Mouse (Mus musculus) liver, adult 2 months (tissue): ENCODE results near the gene Gna15. TPM values are rescaled to one million over a fixed set of nuclear protein-coding genes. Genes with fewer than 3 reads are reported as not detected.
A peak's percentile ranks its signal among the peaks of the same experiment; 100 is the strongest.

Experiments used
- DNase-seq: peaks from one replicate; pipeline ENCODE4 v3.0.0-alpha.2; 2011; ENCODE audit warnings: low read depth, low spot score; ENCODE audit errors: extremely low read depth
- H3K27ac ChIP-seq: fragments of 200-500 bp; replicated peaks from 2 replicates; pipeline ENCODE4 v1.5.1; 2012; ENCODE audit warnings: low read depth, mild to moderate bottlenecking, control low read depth, inconsistent platforms, low read length; ENCODE audit not compliant: insufficient read depth
- H3K27me3 ChIP-seq: fragments of 200-500 bp; 2 replicates; pipeline ENCODE4 v1.6.1; 2012; ENCODE audit warnings: mild to moderate bottlenecking, moderate library complexity, low read length, inconsistent platforms; ENCODE audit not compliant: control insufficient read depth, insufficient read depth
- H3K36me3 ChIP-seq: fragments of 200-500 bp; 2 replicates; pipeline ENCODE4 v1.6.1; 2012; ENCODE audit warnings: low read length, inconsistent platforms; ENCODE audit not compliant: control insufficient read depth, insufficient read depth
- H3K4me1 ChIP-seq: fragments of 200-500 bp; 2 replicates; pipeline ENCODE4 v1.6.1; 2011; ENCODE audit warnings: low read length; ENCODE audit not compliant: control insufficient read depth, insufficient read depth
- H3K4me3 ChIP-seq: fragments of 200-500 bp; 2 replicates; pipeline ENCODE4 v1.5.1; 2011; ENCODE audit warnings: low read depth, mild to moderate bottlenecking, control low read depth, low read length, moderate library complexity; ENCODE audit not compliant: insufficient read depth
- H3K79me2 ChIP-seq: fragments of 200-500 bp; 2 replicates; pipeline ENCODE4 v1.6.1; 2012; ENCODE audit warnings: inconsistent platforms, mild to moderate bottlenecking, low read length, moderate library complexity; ENCODE audit not compliant: control insufficient read depth, insufficient read depth
- H3K9ac ChIP-seq: fragments of 200-500 bp; 2 replicates; pipeline ENCODE4 v1.6.1; 2012; ENCODE audit warnings: low read depth, mild to moderate bottlenecking, control low read depth, inconsistent platforms, low read length
- CTCF ChIP-seq: fragments of 200-500 bp; IDR thresholded peaks from 2 replicates; pipeline ENCODE4 v1.5.1; 2011; ENCODE audit warnings: low read depth, low read length, control low read depth
- POLR2A ChIP-seq: fragments of 200-500 bp; IDR thresholded peaks from 2 replicates; pipeline ENCODE4 v1.6.1; 2011; ENCODE audit warnings: low read length, control low read depth; ENCODE audit not compliant: insufficient read depth; ENCODE audit errors: extremely low read depth
- WGBS: fragments of 180-500 bp; shearing (Covaris S2); methylation state at CpG from one replicate; pipeline ENCODE4 v1.1.7; 2018; 5-methylcytosine and 5-hydroxymethylcytosine counted together
- polyA plus RNA-seq: library from polyadenylated mRNA; depleted of rRNA; stranded (reverse); fragments of >200 nt; gene quantifications from 2 replicates; pipeline ENCODE4 v1.2.3, GENCODE M21; 2012
- total RNA-seq: library from RNA; depleted of rRNA; stranded (reverse); fragments of >200 nt; gene quantifications from 2 replicates; pipeline ENCODE4 v1.2.3, GENCODE M21; 2014

The Gna15 gene
- total and polyA plus RNA-seq, 2 experiments, result 0.64 to 1.1 TPM

GRCm38 (mm10) chr10:81482533-81482889, 41.5 kb downstream of the Gna15 start, which contains the start of gene Celf5:
TSS of gene Celf5 (minus strand) at chr10:81482709.
- peak within 1 kb of the TSS; percentile 56 for H3K4me3 ChIP-seq
- 0 out of 2 replicates have a peak, but pooled peaks cover 2% of the 10 kb centered on the region for H3K36me3 ChIP-seq
- TF ChIP-seq CTCF (peak; percentile 72), POLR2A (no peak)
- DNase-seq, result no peak
- no peaks in the 10 kb centered on the region; the same call in 1 of the 2 replicates for H3K4me1 ChIP-seq
- no peaks in the 10 kb centered on the region for H3K79me2 ChIP-seq
- H3K27ac ChIP-seq, result no peak within 1 kb of the TSS
- H3K27me3 ChIP-seq, result peaks cover 13% of the 10 kb centered on the region; the same call in 1 of the 2 replicates
- under 1% methylated on average over 36 of the region's 36 CpGs for WGBS
- peak within 1 kb of the TSS; percentile 75 for H3K9ac ChIP-seq

DNA sequence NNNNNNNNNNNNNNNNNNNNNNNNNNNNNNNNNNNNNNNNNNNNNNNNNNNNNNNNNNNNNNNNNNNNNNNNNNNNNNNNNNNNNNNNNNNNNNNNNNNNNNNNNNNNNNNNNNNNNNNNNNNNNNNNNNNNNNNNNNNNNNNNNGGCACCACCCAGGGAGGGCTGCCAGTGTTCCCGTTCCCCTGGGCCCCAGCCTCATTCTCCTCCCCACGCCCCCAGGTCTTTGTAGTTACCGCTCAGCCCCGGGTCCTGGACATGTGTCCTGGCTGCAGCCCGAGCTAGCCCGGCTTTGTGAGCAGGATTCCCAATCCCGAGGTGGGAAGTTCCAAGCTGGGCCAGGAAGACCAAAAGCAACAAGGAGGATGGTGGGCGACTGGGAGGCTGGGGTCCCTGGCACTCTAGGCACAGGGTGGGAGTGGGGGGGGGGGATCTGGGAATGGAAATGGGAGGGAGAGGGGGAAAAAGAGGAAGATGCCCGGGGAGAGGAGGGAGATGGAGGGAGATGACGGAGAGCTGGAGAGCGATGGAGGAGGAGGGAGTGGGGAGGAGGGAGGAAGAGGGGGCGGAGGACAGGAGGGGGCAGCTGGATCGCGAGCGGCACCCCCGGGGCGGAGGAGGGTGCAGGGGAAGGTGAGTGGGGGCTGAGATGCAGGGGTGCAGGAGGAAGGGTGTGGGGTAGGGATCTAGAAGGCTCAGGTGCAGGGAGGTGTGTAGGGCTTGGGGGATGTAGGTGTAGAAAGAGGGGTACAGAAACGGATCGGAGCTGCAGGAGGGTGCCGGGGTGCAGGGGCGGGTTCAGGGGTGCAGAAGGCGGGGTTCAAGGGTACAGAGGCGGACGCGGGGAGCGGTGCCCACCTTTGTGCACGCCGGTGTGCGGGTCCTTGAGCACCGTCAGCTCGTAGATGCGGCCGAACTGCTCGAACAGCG, 42.2 kb downstream of the Gna15 start:
- Histone ChIP-seq H3K4me3 (peak overlapping the region; percentile 56), H3K79me2 (no peaks in the 10 kb centered on the region), H3K9ac (peak overlapping the region; percentile 75), H3K4me1 (no peaks in the 10 kb centered on the region; the same call in 1 of the 2 replicates), H3K36me3 (no peaks in the 10 kb centered on the region), H3K27ac (no peak overlapping the region), H3K27me3 (peaks cover 15% of the 10 kb centered on the region; the same call in 1 of the 2 replicates)
- 9% methylated on average over 33 of the region's 35 CpGs for WGBS
- TF ChIP-seq POLR2A (no peak), CTCF (no peak)
- DNase-seq, result no peak

DNA sequence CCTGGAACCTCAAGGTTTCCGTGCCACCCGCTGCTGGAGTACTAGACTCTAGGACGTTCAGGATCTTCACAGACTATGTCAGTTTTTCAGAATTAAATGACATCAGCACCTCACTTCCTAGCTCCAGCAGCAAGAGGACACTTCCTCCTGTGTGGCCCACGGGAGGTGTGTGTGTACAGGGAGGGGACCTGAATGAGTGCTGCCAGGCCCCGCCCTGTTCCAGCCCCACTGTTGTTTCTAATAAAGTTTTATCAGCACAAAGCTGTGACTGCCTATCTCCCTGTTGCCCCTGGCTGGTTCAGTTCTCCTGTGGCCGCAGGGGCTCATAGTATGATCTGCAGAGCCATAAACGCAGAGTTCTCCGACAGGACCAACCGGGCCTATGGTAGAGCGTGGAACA, 49.6 kb downstream of the Gna15 start:
- Histone ChIP-seq H3K36me3 (no peaks in the 10 kb centered on the region), H3K4me3 (no peak overlapping the region), H3K9ac (no peak overlapping the region), H3K27me3 (peaks cover 21% of the 10 kb centered on the region), H3K4me1 (no peaks in the 10 kb centered on the region), H3K79me2 (no peaks in the 10 kb centered on the region), H3K27ac (no peak overlapping the region)
- no peak for TF ChIP-seq CTCF
- TF ChIP-seq POLR2A, result no peak
- WGBS, result 72% methylated on average over 10 of the region's 10 CpGs
- no peak for DNase-seq

GRCm38 (mm10) chr10:81473003-81473451, 51.0 kb downstream of the Gna15 start:
- 8% methylated on average over 22 of the region's 22 CpGs for WGBS
- Histone ChIP-seq H3K27me3 (peaks cover 15% of the 10 kb centered on the region), H3K36me3 (no peaks in the 10 kb centered on the region), H3K27ac (no peak overlapping the region), H3K9ac (no peak overlapping the region), H3K4me3 (no peak overlapping the region), H3K79me2 (no peaks in the 10 kb centered on the region), H3K4me1 (no peaks in the 10 kb centered on the region)
- TF ChIP-seq POLR2A (no peak), CTCF (no peak)
- no peak for DNase-seq

DNA sequence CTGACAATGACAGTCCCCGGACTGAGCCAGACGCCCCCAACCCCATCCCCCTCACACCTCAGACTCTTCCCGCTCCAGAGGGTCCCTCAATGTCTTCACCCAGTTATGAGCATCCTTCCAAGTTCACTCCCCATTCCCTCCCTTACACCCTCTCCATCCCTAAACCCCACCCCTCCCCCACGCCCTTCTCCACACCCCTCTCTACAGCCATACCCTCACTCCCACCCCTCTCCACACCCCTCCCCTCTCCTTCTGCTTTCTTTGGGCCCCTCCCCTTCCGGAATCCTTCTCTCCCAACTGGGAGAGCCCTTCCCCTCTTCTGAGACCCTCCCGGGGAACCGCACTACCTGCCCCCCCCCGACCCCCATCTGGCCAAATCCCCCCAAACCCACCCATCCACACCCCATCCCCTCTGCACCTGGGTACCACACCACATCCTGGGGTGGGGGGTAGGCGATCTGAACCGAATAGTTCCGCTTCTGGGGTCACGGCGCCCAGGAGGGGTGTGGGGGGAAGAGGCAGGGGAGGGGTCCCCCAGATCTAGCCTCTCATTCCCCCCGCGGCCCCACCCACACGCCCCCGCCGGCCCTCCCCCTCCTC, 51.5 kb downstream of the Gna15 start:
- Histone ChIP-seq H3K79me2 (no peaks in the 10 kb centered on the region), H3K27me3 (peaks cover 14% of the 10 kb centered on the region; the same call in 1 of the 2 replicates), H3K9ac (no peak overlapping the region), H3K27ac (no peak overlapping the region), H3K4me1 (no peaks in the 10 kb centered on the region), H3K4me3 (no peak overlapping the region), H3K36me3 (no peaks in the 10 kb centered on the region)
- WGBS, result 12% methylated on average over 18 of the region's 18 CpGs
- DNase-seq, result no peak
- TF ChIP-seq POLR2A, result no peak
- TF ChIP-seq CTCF, result no peak

DNA sequence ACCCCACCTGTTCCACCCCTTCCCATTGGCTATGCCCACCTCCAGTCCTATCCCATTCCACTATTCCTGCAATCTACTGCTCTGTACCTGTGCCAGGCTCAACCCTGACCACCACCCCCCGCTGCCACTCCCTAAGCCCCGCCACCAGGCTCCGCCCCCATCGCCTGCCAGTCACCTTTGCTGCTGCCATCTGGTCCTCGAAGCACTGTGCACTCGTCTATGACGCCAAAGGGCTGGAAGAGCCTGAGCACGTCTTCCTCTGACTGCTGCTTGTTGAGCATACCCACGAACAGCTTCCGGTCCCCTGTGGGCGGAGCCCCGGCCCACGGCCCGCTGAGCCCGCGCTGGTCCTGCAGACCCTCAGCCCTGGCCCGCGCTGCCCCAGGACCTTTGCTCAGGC, 53.6 kb downstream of the Gna15 start:
- no peaks in the 10 kb centered on the region for H3K36me3 ChIP-seq
- no peak overlapping the region for H3K27ac ChIP-seq
- H3K4me3 ChIP-seq, result no peak overlapping the region
- H3K9ac ChIP-seq, result no peak overlapping the region
- WGBS, result 40% methylated on average over 18 of the region's 18 CpGs
- H3K4me1 ChIP-seq, result no peaks in the 10 kb centered on the region
- no peaks in the 10 kb centered on the region for H3K79me2 ChIP-seq
- TF ChIP-seq CTCF, result no peak
- no peak for TF ChIP-seq POLR2A
- DNase-seq, result no peak
- peaks cover 14% of the 10 kb centered on the region for H3K27me3 ChIP-seq
